Mouse (Mus musculus) spleen, adult 2 months (tissue): ENCODE data around the gene Dnaja3.

Experiments used
- CTCF ChIP-seq: fragments of 200-500 bp; IDR thresholded peaks from 2 replicates; pipeline ENCODE4 v1.5.1; 2011; ENCODE audit warnings: mild to moderate bottlenecking, inconsistent platforms; ENCODE audit not compliant: insufficient read depth, insufficient read length, insufficient replicate concordance; ENCODE audit errors: extremely low read depth
- POLR2A ChIP-seq: fragments of 200-500 bp; IDR thresholded peaks from 2 replicates; pipeline ENCODE4 v1.6.1; 2011; ENCODE audit warnings: low read depth, low read length, inconsistent platforms

GRCm38 (mm10) chr16:4593971-4594813 lies 45.6 kb upstream of the Dnaja3 start, which contains the start of gene Glis2:
- TF ChIP-seq CTCF (no peak), POLR2A (no peak)
